Mouse (Mus musculus): ENCODE results near the gene March11.

GRCm38 (mm10) chr15:26292811-26293210, 16.0 kb upstream of the March11 start:
- TF ChIP-seq TAL1 (IDR thresholded peaks at IDR 0.05; ENCODE audit: low read length) = no peak
- TF ChIP-seq GATA1 (IDR thresholded peaks at IDR 0.05; ENCODE audit: low read length) = no peak
